Mouse (Mus musculus) ovary, adult 2 months (tissue): ENCODE data around the gene Gstt3. TPM values are rescaled to one million over a fixed set of nuclear protein-coding genes. Genes with fewer than 3 reads are reported as not detected.

Experiments used
- polyA plus RNA-seq: library from polyadenylated mRNA; depleted of rRNA; stranded (reverse); fragments of >200 nt; gene quantifications from 2 replicates; pipeline ENCODE4 v1.2.3, GENCODE M21; 2012; rRNA removed

Gstt3 gene
- polyA plus RNA-seq, result 21.2 and 24.0 TPM in 2 replicates

GRCm38 (mm10) chr10:75780769-75781578 is at the start of gene Gstt3, which contains the start of gene Gm20441:
TSS of gene Gstt3 (minus strand) at chr10:75781414.
TSS of gene Gm20441 (minus strand) at chr10:75780954.

DNA sequence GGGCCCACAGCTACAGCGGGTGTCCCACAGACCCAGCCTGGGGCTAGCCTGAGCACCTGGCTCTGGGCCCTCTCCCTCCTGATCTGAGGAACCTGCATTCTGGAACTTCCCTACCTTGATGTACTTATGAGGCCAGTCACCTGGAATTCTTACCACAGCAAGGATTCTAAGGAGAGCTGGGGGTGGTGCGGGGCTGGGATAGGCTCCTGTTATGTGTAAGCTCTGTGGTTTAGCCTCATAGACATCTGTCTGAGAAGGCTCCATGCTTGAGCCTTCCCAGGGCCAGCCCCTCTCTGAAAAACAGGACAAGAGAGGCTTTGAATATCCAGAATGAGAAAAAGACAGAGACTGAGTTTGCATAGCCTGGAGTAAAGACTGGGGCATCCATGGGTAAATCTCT is 41.2 kb upstream of the Gstt3 start, which contains the start of gene Gstt4:
Gene Gstt4, minus strand, starts transcription at position 101 of the 400 bp plus-strand sequence.

DNA sequence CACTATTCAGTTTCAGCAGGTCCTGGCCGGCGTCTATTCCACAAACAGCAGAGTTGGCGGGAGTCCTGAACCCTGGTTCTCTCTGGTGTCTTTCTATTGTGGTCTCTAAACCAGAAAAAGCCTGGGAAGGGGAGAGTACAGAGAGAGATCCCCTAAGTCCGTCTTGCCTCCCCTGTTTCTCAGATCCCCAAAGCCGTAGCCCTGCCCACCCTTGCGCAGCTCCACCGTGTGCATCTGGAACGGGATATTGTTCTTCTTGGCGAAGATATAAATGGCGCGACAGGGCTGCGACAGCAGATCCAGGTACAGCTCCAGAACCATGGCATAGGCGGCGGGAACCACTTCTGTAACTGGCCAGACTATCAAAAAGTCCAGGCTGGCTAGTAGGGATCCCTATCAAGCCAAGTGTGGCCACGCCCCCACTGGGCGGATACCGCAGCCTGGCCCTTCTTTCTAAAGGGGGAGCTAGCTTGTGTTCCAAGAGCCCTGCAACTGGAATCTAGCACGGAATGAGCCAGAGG is 17.0 kb upstream of the Gstt3 start, which contains the start of gene Gstt1:
Gene Gstt1, minus strand, starts transcription at position 409 of the 521 bp plus-strand sequence.

DNA sequence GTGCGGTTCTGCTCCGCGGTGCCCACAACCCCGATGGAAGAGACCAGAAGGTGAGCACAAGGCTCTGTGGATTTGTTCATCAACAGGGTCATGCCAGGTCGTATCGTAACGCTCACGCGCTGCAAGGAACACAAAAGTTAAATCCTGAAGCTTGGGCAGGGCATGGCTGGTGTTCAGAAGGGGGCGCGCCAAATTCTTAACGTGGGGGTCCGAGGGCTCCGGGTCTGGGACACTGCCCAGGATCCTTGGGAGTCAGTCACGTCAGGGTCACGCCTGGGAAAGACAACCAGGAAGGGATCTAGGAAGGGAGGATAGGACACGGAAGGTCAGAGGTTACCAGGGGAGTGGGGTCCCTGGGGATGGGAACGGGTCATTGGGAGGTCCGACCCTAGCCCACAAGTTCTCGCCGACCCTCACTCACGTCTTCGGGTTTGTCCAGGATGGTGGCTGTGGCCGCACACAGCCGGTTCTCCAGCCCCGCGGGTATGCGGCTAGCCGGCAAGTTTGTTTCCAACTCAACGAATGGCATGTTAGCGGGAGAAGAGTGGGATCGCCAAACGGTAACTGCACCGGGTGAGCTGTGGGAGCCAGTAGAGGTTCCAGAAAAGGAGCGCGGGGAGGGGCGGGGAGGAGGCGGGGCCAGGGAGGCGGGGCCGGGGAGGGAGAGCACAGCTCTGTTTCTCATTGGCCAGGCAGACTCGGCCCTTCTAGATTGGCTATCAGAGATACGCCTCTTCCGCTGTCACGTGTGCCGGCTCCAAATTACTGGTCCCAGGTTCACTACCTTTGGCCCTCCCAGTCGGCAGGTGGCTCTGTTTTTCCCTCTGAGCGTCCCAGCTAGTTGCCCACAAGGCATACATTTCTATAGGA is 8.2 kb downstream of the Gstt3 start, which contains the start of gene Ddt:
Gene Ddt, minus strand, starts transcription at position 620 of the 870 bp plus-strand sequence.

DNA sequence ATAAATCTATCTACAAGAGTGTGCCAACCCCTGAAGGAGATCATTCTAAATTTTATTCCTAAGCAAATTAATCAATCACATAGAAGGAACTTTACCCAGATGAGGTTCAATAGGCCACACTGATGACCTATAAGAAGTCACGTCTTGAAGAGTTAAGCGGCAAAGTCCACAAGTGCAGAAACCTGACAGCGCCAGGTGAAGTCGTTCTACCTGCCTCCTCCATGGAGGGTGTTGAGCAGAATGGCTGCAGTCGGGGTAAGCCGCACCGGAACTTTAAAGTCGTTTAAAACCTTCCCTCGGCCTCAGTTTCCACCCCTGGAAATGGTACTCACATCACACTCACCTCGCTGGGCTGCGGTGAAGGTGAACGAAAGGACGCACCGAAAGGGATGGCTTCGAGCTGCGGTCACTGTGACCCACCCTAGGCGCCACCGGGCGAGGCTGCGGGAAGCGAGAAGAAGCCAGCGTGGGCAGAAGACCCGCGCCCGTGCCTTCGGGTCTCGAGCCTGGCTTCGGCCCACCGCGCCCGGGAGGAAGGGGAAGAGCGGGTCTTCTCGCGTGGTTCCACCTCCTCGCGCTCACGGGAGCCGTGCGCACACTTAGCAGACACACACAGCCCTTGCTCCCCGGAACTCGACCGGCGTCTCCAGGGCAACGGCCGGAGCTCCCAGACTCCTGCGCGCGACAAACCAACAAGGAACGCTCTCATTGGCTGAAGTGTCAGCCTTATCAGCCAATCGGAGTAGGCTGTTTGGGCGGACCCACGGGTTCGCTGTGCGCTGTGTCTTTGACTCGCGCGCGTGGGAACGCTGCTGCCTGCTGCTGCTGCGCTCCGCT is 17.3 kb downstream of the Gstt3 start, which contains the start of gene Cabin1:
Gene Cabin1, minus strand, starts transcription at position 660 of the 837 bp plus-strand sequence.

Other genes with a start within 250 kb of the Gstt3 start
- 1.7 and 1.8 TPM in 2 replicates for gene Lrrc75b, start 221.1 kb downstream of the Gstt3 start, polyA plus RNA-seq
- 3.4 and 4.0 TPM in 2 replicates for gene Ggt1, start 219.8 kb downstream of the Gstt3 start, polyA plus RNA-seq
- 193 and 207 TPM in 2 replicates for gene Ggt5, start 192.1 kb downstream of the Gstt3 start, polyA plus RNA-seq
- gene Susd2, start 137.4 kb downstream of the Gstt3 start, polyA plus RNA-seq, result 26.6 and 31.3 TPM in 2 replicates
- gene Cabin1, start 17.1 kb downstream of the Gstt3 start, polyA plus RNA-seq, result 88.4 and 103 TPM in 2 replicates
- 54.5 and 72.3 TPM in 2 replicates for gene Ddt, start 8.0 kb downstream of the Gstt3 start, polyA plus RNA-seq
- 0.26 TPM in 1 of 2 replicates, not detected in the other for gene Gm20441, start 460 bp downstream of the Gstt3 start, polyA plus RNA-seq
- gene Gstt1, start 17.2 kb upstream of the Gstt3 start, polyA plus RNA-seq, result 91.9 and 118 TPM in 2 replicates
- not detected in 2 replicates for gene Gstt4, start 41.1 kb upstream of the Gstt3 start, polyA plus RNA-seq
- gene Gstt2, start 56.0 kb upstream of the Gstt3 start, polyA plus RNA-seq, result 128 and 153 TPM in 2 replicates
- gene Mif, start 78.8 kb upstream of the Gstt3 start, polyA plus RNA-seq, result 3,406 and 5,173 TPM in 2 replicates
- 448 and 721 TPM in 2 replicates for gene Derl3, start 112.0 kb upstream of the Gstt3 start, polyA plus RNA-seq
- 79.8 and 80.7 TPM in 2 replicates for gene Smarcb1, start 140.2 kb upstream of the Gstt3 start, polyA plus RNA-seq
- gene Chchd10, start 151.7 kb upstream of the Gstt3 start, polyA plus RNA-seq, result 1,064 and 1,290 TPM in 2 replicates
- gene Mmp11, start 155.1 kb upstream of the Gstt3 start, polyA plus RNA-seq, result 410 and 417 TPM in 2 replicates
- 16.5 and 18.1 TPM in 2 replicates for gene Gm867, start 159.3 kb upstream of the Gstt3 start, polyA plus RNA-seq
- gene Vpreb3, start 161.6 kb upstream of the Gstt3 start, polyA plus RNA-seq, result 83.7 and 92.0 TPM in 2 replicates
- 0.14 and 0.25 TPM in 2 replicates for gene Gm5134, start 173.1 kb upstream of the Gstt3 start, polyA plus RNA-seq